Mouse (Mus musculus) adrenal gland, postnatal 4 days (tissue): ENCODE data around the gene Nfrkb. TPM values are rescaled to one million over a fixed set of nuclear protein-coding genes. Genes with fewer than 3 reads are reported as not detected.

Source experiments
- DNase-seq, 2 experiments: peaks; one replicate each; pipeline ENCODE4 v3.0.0; 2021 to 2022; ENCODE audit warnings: low spot score in 2 of 2, mixed read lengths in 2 of 2
- long read RNA-seq, 2 experiments: library from polyadenylated mRNA; stranded (forward); transcript quantifications; one replicate each; pipeline ENCODE4 v2.0.0; 2021
- total RNA-seq, 2 experiments: library from RNA; stranded (reverse); gene quantifications; 2 replicates each; pipeline ENCODE4 v1.2.3; 2021

The Nfrkb gene
- 10 to 100 TPM; 40.3 to 42.0 TPM for total RNA-seq
- long read RNA-seq, experiment 1, full-length matches to known transcripts, result 3 of 6 reads
- long read RNA-seq, experiment 1, partial matches to known transcripts, result 3 of 6 reads
- long read RNA-seq, experiment 1, other reads (novel, unspliced or antisense), result 0 of 6 reads
- long read RNA-seq, experiment 2, full-length matches to known transcripts, result 3 of 15 reads
- long read RNA-seq, experiment 2, partial matches to known transcripts, result 7 of 15 reads
- long read RNA-seq, experiment 2, other reads (novel, unspliced or antisense), result 5 of 15 reads

DNA sequence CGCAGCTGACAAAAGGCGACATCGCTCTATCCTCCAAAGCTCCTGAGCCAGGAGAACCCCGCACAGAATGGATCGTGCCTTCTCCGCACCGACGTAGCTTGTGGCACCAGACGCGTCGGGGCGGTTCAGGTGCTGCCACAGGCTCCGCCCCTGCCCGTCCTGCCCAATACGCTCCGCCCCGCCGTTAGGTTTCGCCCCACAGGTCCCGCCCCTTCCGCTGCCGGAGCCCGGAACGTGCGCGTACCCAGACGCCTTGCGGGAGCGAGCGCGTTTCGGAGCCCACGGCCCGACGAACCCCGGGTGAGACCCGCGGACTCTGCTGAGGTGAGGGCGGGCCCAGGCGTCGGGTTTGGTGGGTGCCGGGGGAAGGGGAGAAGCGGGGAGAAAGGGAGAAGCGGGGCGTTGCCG, at the start of gene Nfrkb:
Gene Nfrkb, plus strand, starts transcription at position 246 of the 408 bp plus-strand sequence.
- peak; percentile 89 to 90 for DNase-seq

DNA sequence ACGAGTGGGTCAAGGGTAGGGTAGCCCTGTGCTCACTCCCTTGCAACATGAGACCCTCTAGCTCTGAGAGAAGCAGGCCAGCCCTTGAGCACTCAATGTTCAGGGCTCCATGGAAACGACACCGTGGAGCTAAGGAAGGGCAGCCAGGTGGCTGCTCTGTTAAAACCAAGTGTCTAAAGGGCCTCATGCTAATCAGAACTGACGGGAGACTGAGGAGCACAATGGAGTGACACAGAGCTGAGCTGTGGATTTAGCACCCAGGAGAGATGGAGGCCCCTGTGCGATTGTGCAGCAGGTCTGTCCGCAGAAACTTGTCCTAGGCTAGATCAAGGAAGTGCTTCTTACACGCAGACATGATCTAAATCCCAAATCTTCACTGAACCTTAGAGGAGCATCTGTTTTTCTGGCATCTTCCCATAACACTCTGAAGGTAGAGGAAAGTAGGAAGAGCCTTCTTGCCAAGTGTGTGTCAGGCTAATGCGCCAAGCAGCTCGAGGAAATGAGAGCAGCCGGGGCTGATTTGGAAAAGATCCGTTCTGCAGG, 41.6 kb upstream of the Nfrkb start:
- no peak for DNase-seq

DNA sequence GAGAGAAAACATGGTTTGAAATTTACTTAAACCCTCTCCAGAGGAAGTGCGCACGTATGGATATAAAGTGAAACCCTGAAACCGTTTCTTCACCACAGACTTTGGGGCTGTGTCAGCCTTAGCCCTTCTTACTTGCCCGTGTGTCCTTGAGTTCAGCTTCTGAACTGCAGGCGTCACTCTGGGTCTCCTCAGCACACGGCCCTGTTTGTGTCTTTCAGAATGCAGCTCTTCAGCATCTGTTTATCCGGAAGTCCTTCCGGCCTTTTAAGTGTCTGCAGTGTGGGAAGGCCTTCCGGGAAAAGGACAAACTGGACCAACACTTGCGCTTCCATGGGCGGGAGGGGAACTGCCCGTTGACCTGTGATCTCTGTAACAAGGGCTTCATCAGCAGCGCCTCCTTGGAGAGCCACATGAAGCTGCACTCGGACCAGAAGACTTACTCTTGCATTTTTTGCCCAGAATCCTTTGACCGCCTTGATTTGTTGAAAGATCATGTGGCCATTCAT, 39.4 kb upstream of the Nfrkb start:
- no peak for DNase-seq

DNA sequence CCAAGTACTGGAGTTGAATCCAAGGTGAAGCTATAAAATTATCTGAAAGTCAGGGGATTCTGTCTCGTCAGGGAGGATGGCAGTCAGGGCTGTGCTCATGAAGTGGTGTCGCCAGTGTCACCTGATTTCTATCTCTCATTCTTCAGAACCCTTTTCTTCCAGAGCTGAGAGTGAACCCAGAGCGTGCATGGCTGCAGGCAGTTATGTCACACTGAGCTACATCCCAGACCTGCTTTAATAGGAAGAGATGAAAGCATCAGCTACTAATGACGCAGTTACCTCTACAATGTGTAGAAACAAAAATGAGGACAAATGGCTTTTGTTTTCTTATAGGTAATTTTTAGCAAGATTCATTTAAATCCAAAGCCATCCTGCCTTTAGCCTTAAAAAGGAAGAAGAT, 37.5 kb upstream of the Nfrkb start:
- no peak for DNase-seq

DNA sequence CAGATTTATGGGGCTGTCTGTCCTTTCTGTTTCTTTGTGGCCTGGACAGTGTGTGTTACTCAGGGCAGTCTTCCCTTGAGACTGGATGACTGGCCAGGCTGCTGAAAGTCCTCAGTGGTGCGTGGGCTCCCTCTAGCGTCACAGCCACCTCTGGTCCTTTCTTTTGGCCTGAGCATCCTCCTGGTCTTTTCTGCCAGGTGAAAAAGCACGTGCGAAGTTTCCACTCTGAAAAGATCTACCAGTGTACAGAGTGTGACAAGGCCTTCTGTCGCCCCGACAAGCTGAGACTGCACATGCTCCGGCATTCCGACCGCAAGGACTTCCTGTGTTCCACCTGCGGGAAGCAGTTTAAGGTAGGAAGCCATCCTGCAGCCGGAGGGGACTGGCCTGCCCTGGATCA, 37.1 kb upstream of the Nfrkb start:
- peak; percentile 19 to 43 for DNase-seq

DNA sequence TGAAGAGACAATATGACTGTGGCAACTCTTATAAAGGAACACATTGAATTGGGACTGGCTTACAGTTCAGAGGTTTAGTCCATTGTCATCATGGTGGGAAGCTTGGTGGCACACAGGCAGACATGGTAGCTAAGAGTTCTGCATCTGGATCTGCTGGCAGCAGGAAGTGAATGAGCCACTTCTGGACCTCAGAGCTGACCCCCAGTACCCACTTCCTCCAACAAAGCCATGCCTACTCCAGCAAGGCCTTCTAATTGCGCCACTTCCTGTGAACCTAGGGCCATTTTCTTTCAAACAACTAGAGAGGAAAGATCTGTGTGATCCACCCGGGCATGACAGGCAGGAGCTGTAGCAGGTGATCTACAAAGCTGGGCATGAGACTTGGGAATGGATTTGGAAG, 33.3 kb upstream of the Nfrkb start:
- no peak for DNase-seq

DNA sequence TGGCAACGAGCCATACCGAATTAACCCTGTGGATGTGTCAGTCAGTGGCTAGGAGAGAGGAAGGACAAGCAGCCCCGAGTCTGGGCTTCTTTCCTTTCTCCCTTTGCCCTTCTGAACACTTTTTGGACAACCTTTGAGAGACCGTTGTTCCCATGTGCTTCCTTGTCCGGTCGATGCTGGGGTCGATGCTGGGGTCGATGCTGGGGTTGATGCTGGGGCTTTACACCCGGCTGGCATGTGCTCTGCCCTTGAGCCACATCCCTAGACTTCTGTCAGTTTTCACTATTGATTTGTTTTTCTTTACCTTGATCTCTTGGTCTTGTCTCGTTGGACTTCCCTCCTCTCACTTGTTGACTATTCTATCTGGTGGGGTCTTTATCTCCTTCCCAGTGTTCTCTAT, 32.5 kb upstream of the Nfrkb start:
- no peak for DNase-seq

DNA sequence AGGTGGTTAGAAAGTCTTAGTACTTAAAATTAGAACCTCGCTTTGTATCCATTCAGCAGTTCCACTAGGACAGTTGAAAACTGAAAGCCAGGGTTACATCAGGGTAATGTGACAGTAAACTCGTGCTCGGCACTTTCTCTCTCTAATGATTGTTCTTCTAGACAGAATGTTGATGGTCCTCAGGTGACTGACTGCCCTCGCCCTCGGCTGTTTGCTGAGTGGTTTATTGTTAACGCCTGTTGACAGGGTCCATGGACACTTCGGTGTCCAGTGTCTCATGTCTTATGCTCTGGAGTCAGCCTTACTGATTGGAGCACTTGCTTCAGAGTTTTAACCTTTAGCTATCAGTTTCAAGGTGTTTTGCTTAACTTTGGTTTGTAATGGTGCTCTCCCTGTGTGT, 31.9 kb upstream of the Nfrkb start:
- DNase-seq, result no peak

DNA sequence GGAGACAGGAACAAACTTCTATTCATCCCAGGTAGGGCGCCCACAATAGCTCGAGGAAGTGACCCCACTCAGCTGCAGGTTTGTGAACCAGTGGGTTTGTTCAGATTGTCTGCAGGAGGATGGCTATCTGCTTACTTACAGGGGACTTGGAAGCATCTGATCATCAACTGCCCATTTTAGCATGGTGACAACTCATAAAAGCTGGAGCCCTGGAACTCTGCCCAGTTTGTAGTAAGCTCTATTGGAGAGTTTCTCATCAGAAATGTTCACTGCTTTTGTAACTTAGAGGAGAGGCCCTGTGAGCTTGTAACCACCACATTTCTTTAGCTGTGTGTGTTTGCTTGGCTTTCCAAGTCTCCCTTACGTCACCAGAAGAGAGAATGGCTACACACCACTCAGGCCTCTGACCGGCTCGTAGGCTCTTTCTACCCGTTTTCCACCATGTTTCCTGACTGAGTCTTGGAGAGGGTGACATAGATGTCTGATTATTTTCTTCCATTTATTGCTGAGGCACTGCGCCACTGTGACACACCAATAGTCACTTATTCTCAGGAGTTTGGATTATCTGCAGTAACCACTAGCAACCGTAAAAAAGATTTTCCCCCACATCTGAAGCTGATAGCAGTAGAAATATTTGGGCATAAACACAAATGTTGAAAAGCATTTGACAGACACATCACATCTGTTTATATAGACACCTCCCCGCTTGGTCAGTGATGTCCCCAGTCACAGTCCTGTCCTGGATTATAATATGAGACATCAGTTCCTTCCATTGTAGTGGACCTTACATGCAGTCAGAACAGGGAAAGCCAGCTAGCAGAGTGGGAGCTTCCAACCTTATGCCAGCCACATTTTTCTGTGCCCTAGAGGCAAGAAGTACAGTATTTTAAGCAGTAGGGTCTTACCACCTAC, 22.0 kb upstream of the Nfrkb start:
- no peak for DNase-seq

DNA sequence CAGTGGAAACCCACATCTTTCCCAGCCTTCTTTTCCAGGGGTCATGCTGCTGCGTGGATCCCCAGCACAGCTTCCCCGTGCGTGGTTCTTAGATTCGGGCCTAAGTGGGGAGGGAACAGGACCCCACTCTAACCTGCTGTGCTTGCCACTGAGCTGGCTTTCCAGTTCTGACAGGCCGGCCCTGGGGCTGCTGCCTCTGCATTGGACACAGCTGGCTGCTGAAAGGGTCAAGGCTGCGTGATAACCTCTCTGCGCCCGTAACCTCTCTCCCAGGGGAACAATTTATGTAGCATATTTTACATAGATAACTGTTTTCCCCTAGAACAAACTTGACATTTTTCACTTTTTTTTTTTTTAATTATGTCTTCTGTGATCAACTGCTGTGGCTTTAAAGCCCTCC, 20.9 kb upstream of the Nfrkb start:
- DNase-seq, result no peak

DNA sequence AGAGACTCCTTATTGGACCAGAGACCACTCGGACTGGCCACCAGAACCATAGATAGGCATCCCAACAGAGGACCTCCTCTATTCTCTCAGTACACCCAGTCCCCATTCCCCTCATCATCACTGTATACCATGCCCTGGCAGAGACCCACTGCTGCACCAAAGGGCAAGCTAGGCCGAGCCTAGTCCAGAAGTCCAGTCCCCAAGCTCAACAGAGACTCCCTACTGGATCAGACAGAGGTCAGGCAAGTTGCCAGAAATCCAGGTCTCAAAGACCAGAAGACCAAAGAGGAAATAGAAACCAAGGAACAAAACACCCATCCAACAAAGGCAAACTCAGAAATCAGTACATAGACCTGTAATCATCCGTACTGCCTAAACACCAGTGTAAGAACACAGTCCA, 14.3 kb upstream of the Nfrkb start:
- no peak for DNase-seq

DNA sequence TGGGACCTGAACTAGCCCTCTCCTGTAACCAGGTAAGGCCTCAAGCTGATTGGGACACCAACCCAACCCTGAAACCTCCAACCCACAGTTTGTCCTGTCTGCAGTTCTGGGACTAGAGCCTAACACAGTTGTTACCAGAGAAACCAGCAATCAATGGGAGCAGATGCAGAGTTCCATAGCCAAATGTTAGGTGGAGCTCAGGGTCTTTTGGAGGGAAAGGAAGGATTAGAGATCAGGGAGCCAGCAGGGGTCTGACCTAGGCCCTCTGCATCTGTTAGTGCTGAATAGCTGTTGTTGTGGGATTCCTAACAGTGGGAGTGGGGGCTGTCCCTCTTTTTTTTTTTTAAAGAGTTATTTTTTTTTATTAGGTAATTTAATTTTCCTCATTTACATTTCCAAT, 9.3 kb upstream of the Nfrkb start:
- no peak for DNase-seq

DNA sequence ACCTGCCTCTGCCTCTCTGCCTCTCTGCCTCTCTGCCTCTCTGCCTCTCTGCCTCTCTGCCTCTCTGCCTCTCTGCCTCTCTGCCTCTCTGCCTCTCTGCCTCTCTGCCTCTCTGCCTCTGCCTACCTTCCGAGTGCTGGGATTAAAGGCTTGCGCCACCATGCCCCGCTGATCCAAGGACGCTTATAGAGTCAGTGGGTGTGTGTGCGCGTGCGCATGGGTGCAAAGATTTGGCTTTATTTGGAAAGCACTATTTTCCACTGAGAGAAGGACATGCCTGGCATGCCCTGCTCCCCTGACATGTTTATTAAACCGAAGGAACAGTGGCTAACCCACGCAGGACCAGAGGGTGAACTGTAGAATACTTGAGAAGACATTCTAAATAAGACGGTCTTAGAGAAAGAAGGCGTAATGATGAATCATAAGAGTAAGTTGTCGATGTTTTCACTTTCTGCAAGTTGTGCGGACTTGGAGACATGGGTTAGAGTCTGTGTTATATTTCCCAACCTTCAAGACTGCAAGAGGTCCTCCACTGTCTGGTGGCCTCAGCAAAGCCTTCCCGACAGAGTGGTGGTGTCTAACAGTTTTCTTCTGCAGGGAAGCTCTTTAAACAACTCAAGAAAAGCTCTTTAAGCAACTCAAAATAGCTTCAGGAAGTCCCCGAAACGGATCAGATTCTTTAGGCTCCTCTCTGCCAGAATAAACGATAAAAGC, 1.0 kb upstream of the Nfrkb start:
- no peak for DNase-seq

DNA sequence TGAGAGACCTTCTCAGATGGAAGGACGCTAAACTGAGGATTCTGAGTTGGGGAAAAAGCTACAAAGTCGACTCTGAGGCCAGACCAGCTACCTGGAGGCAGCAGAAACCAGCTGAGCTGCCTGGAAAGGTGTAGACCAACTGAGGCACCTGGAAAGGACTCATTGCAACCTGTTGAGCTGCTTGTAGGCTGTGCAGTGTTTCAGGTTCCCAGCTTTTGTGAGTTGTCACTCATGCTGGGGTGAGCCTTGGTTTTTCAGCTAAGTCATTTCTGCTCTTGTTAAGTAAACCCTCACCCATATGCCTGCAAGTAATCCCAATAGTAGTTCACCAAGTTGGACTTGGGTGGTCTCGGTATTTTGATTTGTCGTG, 507 bp upstream of the Nfrkb start:
- no peak for DNase-seq

DNA sequence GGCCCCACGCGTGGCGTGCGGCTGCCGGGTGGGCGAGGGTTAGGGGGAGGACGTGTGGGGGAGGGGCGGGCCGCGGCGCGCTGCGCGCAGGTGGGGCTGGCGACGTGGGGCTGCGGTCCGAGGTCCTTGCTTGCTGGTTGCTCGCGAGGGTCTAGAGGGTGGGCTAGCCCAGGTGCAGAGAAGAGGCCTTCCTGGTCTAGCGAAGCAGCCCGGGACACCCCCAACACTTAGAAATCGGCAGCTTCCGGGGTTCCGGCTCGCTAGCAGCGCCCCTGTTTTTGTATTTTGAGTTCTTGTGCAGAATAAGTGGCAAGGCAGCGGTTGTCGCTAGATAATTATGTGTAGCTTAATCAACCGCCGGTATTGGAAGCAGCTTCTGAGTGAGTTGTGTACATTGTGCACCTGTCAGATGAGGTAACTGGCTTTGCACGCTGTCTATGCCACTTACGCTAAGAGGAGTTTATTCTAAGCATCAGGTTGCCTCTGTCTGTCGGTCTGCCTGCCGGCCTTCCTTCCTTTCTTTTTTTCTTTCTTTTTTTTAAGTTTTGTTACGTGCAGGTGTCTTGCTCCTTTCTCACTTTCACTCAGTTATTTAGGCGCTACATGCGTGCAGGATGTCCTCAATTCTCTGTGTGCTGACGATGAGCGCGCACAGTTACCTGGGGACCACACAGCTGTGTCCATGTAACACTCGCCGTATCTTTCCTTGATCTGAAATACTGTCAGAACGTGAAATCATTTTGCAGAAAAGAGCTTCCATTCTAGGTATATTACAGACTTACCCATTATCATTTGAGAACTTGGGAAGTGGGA, 582 bp downstream of the Nfrkb start:
- DNase-seq, result peak in 1 of 2 experiments; percentile 13

DNA sequence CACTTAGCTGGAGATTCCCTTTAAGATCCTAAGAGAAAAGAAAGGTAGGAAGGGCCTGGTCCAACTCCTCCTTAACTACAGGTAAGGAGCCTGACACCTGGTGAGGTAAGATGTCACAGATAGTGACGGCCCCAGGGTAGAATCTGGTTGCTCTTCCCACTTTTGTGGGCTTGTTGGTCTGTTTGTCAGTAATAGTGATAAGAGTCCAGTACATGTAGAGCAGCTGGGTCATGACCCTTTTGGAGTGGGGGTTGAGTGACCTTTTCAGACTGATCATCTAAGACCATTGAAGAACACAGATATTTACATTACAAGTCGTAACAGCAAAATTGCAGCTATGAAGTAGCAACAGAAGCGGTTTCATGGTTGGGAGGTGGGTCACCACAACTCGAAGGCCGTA, 1.2 kb downstream of the Nfrkb start:
- no peak for DNase-seq

DNA sequence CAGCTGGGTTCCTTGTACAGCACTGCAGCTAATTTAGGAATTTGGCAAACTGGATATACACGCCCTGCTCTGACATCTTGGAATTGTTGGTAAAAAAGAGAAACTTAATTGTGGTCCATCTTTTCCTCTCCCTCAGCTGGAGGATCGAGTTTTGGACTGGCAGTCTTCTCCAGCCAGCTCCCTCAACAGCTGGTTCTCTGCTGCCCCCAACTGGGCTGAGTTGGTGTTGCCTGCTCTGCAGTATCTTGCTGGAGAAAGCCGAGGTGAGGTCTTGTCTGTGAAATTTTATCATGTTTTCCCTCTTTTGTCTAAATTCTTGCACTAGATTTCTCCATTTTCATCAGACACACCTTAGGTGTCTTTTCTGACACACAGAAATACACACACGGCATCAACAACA, 14.4 kb downstream of the Nfrkb start:
- DNase-seq, result peak; percentile 35 to 54

DNA sequence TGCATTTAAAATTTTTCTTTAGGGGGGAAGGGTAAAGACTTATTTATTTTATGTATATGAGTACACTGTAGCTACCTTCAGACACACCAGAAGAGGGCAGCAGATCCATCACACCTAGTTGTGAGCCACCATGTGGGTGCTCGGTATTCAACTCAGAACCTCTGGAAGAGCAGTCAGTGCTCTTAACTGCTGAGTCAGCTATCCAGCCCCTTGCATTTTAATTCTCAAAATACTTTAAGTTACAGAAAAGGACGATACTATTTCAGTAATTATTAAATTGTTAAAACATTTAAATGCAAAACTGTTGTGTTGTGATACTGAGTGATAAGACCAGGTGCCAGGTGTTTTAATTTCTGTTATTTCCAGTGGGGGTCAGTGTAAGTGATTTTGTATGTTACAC, 18.3 kb downstream of the Nfrkb start:
- no peak for DNase-seq

DNA sequence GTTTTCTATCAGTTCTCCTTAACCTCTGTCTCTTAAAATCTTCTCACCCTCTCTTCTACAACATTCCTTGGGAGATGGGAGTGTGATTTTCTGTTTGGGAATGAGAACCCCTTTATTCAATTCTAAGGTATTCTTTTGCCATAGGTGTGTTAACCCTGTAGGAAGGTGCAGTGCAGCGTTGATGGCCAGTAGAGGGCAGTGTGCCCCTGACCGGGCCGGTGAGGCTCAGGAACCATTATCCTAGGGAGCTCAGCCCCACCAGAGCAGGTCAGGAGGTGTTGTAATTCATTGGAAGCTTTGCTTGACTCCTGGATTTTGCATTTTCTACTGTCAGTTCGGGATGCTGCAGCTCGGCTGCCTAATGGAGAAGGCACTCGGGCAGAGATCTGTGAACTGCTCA, 19.2 kb downstream of the Nfrkb start:
- DNase-seq, result no peak

DNA sequence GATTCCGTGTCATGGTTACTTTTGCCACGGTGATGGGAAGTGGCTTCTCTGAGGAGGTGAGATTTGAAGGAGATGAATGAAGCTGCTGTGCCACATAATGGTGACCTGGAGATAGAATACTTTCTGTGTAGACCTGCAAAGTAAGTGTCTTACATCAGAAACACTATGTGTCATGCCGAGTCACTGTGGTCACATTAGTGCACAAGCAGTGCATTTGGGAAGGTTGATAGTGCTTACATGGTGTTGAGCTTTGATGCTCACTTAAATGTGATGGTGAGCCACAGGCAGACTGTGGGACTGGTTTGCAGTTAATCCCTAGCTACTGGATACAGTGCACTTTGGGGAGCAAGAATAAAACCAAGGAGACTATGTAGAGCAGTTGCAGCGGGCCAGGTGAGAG, 26.2 kb downstream of the Nfrkb start:
- DNase-seq, result no peak

DNA sequence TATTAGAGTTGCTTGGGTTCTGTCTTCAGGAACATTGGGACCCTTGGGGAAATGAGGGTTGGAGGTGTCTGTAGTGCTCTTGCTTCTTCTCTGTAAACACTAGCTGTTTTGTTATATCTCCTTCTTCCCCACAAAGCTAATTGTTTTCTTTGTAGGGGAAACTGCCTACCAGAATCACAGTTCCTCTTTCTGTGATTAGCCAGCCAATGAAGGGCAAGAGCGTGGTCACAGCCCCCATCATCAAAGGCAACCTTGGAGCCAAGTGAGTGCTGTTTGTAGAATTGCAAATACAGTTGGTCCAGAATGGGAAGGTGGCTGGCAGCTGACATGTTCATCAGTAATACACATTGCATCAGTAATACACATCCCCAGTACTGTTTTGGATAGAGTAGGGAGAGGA, 32.8 kb downstream of the Nfrkb start:
- no peak for DNase-seq
